Mouse (Mus musculus): ENCODE measurements around the gene Med6.

DNA sequence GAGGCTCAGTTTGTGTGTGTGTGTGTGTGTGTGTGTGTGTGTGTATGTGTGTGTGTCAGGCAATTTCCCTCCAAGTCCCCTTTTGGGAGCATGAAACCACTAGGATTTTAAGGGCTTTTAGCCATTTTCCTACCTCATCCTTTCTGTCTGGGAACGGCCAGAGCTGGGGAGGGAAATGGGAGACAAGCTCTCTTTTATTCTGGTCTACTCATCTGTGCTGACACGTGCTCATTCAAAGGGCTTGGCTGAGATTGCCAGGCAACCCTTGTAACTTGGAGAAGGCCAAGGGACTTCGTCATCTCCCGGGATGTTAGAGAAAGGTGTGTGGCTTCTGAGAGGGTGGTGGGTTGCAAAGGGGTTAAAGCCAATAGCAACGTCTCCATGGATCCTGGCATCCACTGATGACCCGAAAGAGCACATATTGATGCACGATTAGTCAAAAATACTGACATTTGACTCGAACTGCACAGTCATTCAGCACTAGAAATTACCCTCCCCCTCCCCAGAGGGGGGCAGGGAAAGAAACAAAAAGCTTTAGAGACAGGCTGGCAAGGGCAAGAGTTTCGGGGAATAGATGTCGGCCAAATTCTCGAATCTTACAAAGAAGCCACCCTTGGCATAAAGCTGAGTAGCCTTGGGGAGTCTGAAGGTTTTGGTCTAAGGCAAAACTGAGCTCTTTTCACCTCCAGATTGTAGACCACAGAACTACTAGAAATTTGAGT, 47.7 kb upstream of the Med6 start:
- TF ChIP-seq CTCF (IDR thresholded peaks at IDR 0.05; ENCODE audit: control insufficient read depth, insufficient read depth, low read length) (no peak), POLR2A (IDR thresholded peaks at IDR 0.05; ENCODE audit: borderline replicate concordance, control insufficient read depth, low read depth, low read length) (no peak)
